Mouse (Mus musculus) cortical plate, adult 2 months (tissue): ENCODE data around the gene Dcaf11. TPM values are rescaled to one million over a fixed set of nuclear protein-coding genes. Genes with fewer than 3 reads are reported as not detected.
A peak's percentile ranks its signal among the peaks of the same experiment; 100 is the strongest.

Source experiments
- H3K27ac ChIP-seq: fragments of 200-500 bp; 2 replicates; pipeline ENCODE4 v1.5.1; 2012; ENCODE audit warnings: low read length, control low read depth, inconsistent platforms; ENCODE audit not compliant: insufficient read depth
- H3K4me1 ChIP-seq: fragments of 200-500 bp; 2 replicates; pipeline ENCODE4 v1.6.1; 2011; ENCODE audit warnings: low read length; ENCODE audit not compliant: control insufficient read depth, insufficient read depth
- H3K4me3 ChIP-seq: fragments of 200-500 bp; 2 replicates; pipeline ENCODE4 v1.5.1; 2011; ENCODE audit warnings: mild to moderate bottlenecking, low read length, control low read depth; ENCODE audit not compliant: insufficient read depth
- CTCF ChIP-seq: fragments of 200-500 bp; IDR thresholded peaks from 2 replicates; pipeline ENCODE4 v1.5.1; 2011; ENCODE audit warnings: mild to moderate bottlenecking, control low read depth, low read length; ENCODE audit not compliant: insufficient read depth; ENCODE audit errors: extremely low read depth
- POLR2A ChIP-seq: fragments of 200-500 bp; IDR thresholded peaks from 2 replicates; pipeline ENCODE4 v1.6.1; 2011; ENCODE audit warnings: mild to moderate bottlenecking, low read length, control low read depth; ENCODE audit not compliant: insufficient read depth; ENCODE audit errors: extremely low read depth
- polyA plus RNA-seq: library from polyadenylated mRNA; depleted of rRNA; stranded (reverse); fragments of >200 nt; gene quantifications from 2 replicates; pipeline ENCODE4 v1.2.3, GENCODE M21; 2012

The Dcaf11 gene
- polyA plus RNA-seq, 1 experiment, result 94.6 TPM

DNA sequence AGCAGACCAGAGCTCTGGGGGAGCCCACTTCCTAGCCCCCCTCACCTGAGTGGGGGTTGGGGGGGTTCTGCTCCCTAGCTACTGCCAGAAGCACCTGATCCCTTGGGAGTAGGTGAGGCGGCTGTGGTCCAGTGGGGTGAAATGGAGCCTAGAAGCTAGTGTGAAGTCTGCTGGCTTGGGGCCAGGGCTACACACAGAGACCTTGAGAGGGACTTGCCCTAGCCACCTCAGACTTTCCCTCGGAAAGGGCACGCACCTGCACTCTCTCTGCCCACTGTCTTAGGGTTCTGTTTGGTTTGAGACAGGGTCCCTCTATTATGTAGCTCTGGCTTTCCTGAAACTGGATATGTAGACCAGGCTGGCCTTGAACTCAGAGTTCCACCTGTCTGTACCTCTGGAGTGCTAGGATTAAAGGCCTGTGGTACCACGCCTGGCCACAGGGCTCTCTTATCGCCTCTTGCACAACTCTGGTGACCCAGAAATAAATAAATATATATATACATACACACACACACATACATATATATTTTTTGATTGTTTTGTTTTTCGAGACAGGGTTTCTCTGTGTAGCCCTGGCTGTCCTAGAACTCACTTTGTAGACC is 19.0 kb downstream of the Dcaf11 start:
- peak overlapping the region; percentile 67 for H3K27ac ChIP-seq
- TF ChIP-seq POLR2A, result no peak
- no peak for TF ChIP-seq CTCF
- H3K4me1 ChIP-seq, result peaks cover 1% of the 10 kb centered on the region; the same call in 1 of the 2 replicates
- peak overlapping the region; percentile 56 for H3K4me3 ChIP-seq

DNA sequence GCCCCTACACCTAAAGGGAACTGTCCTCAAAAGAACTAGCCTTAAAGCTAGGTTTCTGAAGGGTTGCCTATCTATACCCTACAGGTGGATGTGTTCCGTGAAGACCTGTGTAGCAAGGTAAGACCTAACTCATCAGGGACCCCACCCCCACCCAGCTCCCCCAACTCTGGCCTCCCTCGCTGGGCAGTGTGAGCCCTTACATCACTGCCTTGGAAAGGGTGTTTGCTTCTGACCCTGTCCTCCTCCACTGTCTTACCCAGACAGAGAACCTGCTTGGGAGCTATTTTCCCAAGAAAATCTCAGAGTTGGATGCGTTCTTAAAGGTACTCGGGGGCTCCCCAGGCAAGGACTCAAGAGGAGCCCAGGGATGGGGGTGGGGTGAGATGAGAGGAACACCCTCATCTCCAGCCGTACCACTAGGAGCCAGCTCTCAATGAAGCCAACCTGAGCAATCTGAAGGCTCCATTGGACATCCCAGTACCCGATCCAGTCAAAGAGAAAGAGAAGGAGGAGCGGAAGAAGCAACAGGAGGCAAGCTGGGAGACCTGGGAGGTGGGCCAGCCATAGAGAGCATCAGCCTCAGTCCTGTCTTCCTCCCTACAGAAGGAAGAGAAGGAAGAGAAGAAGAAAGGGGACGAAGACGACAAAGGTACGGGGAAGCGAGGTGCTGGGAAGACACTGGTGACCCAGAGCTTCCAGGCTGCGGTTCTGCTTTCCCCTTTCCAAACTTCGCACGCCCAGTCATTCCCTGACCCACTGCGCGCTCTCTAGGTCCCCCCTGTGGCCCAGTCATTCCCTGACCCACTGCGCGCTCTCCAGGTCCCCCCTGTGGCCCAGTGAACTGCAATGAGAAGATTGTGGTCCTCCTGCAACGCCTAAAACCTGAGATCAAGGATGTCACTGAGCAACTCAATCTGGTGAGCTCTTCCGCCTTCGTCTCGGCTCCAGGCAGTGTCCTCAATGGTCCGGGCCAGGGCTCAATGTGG is 20.0 kb downstream of the Dcaf11 start:
- no peak overlapping the region for H3K27ac ChIP-seq
- TF ChIP-seq POLR2A (no peak), CTCF (no peak)
- no peak overlapping the region for H3K4me3 ChIP-seq
- H3K4me1 ChIP-seq, result peaks cover 1% of the 10 kb centered on the region; the same call in 1 of the 2 replicates

DNA sequence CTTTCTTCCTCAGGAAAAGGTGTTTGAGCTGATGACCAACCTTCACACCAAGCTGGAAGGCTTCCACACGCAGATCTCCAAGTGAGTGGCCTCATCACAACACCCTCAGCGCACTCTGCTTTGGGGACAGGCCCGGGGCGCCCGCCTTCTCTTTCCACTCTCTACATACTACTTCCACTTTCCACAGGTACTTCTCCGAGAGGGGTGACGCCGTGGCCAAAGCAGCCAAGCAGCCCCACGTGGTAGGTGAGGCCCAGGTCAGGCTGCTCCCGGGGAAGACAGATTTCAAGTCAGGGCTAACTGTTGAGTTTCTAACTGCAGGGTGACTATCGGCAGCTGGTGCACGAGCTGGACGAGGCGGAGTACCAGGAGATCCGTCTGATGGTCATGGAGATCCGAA is 20.9 kb downstream of the Dcaf11 start:
- Histone ChIP-seq H3K27ac (no peak overlapping the region), H3K4me1 (peaks cover 1% of the 10 kb centered on the region; the same call in 1 of the 2 replicates), H3K4me3 (no peak overlapping the region)
- TF ChIP-seq CTCF, result no peak
- 0 out of 2 replicates have a peak, but pooled peaks have one; percentile 5 for TF ChIP-seq POLR2A

- H3K27ac ChIP-seq, result no peak overlapping the region
- peaks cover 1% of the 10 kb centered on the region; the same call in 1 of the 2 replicates for H3K4me1 ChIP-seq
- TF ChIP-seq CTCF (peak; percentile 30; the same call in 1 of the 2 replicates), POLR2A (no peak)
- H3K4me3 ChIP-seq, result no peak overlapping the region
Observed at GRCm38 (mm10) chr14:55581981-55582681, 22.3 kb downstream of the Dcaf11 start.

GRCm38 (mm10) chr14:55584303-55584701 is 24.5 kb downstream of the Dcaf11 start:
- TF ChIP-seq POLR2A (no peak), CTCF (no peak)
- Histone ChIP-seq H3K4me1 (no peaks in the 10 kb centered on the region), H3K27ac (no peak overlapping the region), H3K4me3 (peak overlapping the region; percentile 95)

- no peaks in the 10 kb centered on the region for H3K4me1 ChIP-seq
- H3K27ac ChIP-seq, result peak within 1 kb of the TSS; percentile 51
- TF ChIP-seq POLR2A, result peak; percentile 63; the same call in 1 of the 2 replicates
- no peak for TF ChIP-seq CTCF
- peak within 1 kb of the TSS; percentile 95 for H3K4me3 ChIP-seq
Observed at GRCm38 (mm10) chr14:55584702-55585565, 25.1 kb downstream of the Dcaf11 start, which contains the start of gene Emc9. Gene Emc9 (minus strand): TSS chr14:55585302.

- no peaks in the 10 kb centered on the region for H3K4me1 ChIP-seq
- peak overlapping the region; percentile 95; the same call in 1 of the 2 replicates for H3K4me3 ChIP-seq
- TF ChIP-seq POLR2A (no peak), CTCF (no peak)
- no peak overlapping the region for H3K27ac ChIP-seq
Observed at GRCm38 (mm10) chr14:55585566-55585960, 25.8 kb downstream of the Dcaf11 start.

GRCm38 (mm10) chr14:55586149-55586548 is 26.3 kb downstream of the Dcaf11 start:
- Histone ChIP-seq H3K4me1 (no peaks in the 10 kb centered on the region), H3K27ac (no peak overlapping the region), H3K4me3 (no peak overlapping the region)
- TF ChIP-seq POLR2A (no peak), CTCF (no peak)

GRCm38 (mm10) chr14:55589271-55589670 is 29.5 kb downstream of the Dcaf11 start:
- no peak overlapping the region for H3K27ac ChIP-seq
- H3K4me3 ChIP-seq, result no peak overlapping the region
- no peaks in the 10 kb centered on the region; the same call in 1 of the 2 replicates for H3K4me1 ChIP-seq
- no peak for TF ChIP-seq CTCF
- no peak for TF ChIP-seq POLR2A
